Mouse (Mus musculus): Measurements from ENCODE around the gene Ccdc144b. TPM values are rescaled to one million over a fixed set of nuclear protein-coding genes. Genes with fewer than 3 reads are reported as not detected.

Ccdc144b gene
- total and polyA plus RNA-seq, 3 experiments = 0.02 to 0.17 (median 0.12) TPM

- no peak for DNase-seq
These were observed 23.4 kb downstream of the Ccdc144b start for GRCm38 (mm10) chr3:36029993-36030392.

- DNase-seq = no peak
These were observed 27.6 kb downstream of the Ccdc144b start for GRCm38 (mm10) chr3:36025732-36026131.

- no peak for DNase-seq
These were observed 42.1 kb downstream of the Ccdc144b start for GRCm38 (mm10) chr3:36011239-36011638.

GRCm38 (mm10) chr3:36008411-36009154, 44.8 kb downstream of the Ccdc144b start:
- no peak for DNase-seq

- peak; percentile 39 for DNase-seq
These were observed 49.1 kb downstream of the Ccdc144b start for GRCm38 (mm10) chr3:36004028-36004895.

- DNase-seq = peak; percentile 96
These were observed 52.8 kb downstream of the Ccdc144b start, which contains the start of gene Mccc1 for GRCm38 (mm10) chr3:36000275-36001239. Gene Mccc1, minus strand, starts transcription at chr3:36000678.

- no peak for DNase-seq
These were observed 58.5 kb downstream of the Ccdc144b start for GRCm38 (mm10) chr3:35994552-35995531.

- DNase-seq = peak; percentile 64
These were observed 62.6 kb downstream of the Ccdc144b start for GRCm38 (mm10) chr3:35990715-35991114.

GRCm38 (mm10) chr3:35988031-35988430, 65.3 kb downstream of the Ccdc144b start:
- no peak for DNase-seq

- no peak for DNase-seq
These were observed 67.1 kb downstream of the Ccdc144b start for GRCm38 (mm10) chr3:35986266-35986665.

- DNase-seq = peak; percentile 26
These were observed 79.8 kb downstream of the Ccdc144b start for GRCm38 (mm10) chr3:35973551-35973950.

- DNase-seq = no peak
These were observed 80.4 kb downstream of the Ccdc144b start for GRCm38 (mm10) chr3:35972985-35973384.

GRCm38 (mm10) chr3:35971149-35971548, 82.2 kb downstream of the Ccdc144b start:
- DNase-seq = no peak

GRCm38 (mm10) chr3:35970441-35970840, 82.9 kb downstream of the Ccdc144b start:
- peak; percentile 30 for DNase-seq

- DNase-seq = no peak
These were observed 85.9 kb downstream of the Ccdc144b start for GRCm38 (mm10) chr3:35967366-35967921.

- no peak for DNase-seq
These were observed 86.9 kb downstream of the Ccdc144b start for GRCm38 (mm10) chr3:35966493-35966892.

GRCm38 (mm10) chr3:35964928-35965327, 88.4 kb downstream of the Ccdc144b start:
- DNase-seq = no peak

- peak; percentile 45 for DNase-seq
These were observed 89.4 kb downstream of the Ccdc144b start for GRCm38 (mm10) chr3:35963921-35964320.

GRCm38 (mm10) chr3:35963401-35963800, 89.9 kb downstream of the Ccdc144b start:
- DNase-seq = no peak

- DNase-seq = no peak
These were observed 90.4 kb downstream of the Ccdc144b start for GRCm38 (mm10) chr3:35962967-35963366.
